Mouse (Mus musculus) cerebellum, adult 8-10 months (tissue): ENCODE data around the gene Gm10320.

Experiments
- DNase-seq: peaks from one replicate; pipeline ENCODE4 v3.0.0; 2022

Gene Gm10320

GRCm38 (mm10) chr13:98491909-98492308 lies at the start of gene Gm10320:
TSS of gene Gm10320 (minus strand) at chr13:98492001.
- no peak for DNase-seq

GRCm38 (mm10) chr13:98541601-98542000 lies 49.8 kb upstream of the Gm10320 start:
- DNase-seq, result no peak

- no peak for DNase-seq
Measured at GRCm38 (mm10) chr13:98540206-98540605, 48.4 kb upstream of the Gm10320 start.

GRCm38 (mm10) chr13:98539311-98539710 lies 47.5 kb upstream of the Gm10320 start:
- DNase-seq, result no peak

- peak; percentile 2 for DNase-seq
Measured at GRCm38 (mm10) chr13:98538587-98538986, 46.8 kb upstream of the Gm10320 start.

GRCm38 (mm10) chr13:98534913-98535262 lies 43.1 kb upstream of the Gm10320 start:
- DNase-seq, result no peak

GRCm38 (mm10) chr13:98534190-98534912 lies 42.5 kb upstream of the Gm10320 start:
- no peak for DNase-seq

- no peak for DNase-seq
Measured at GRCm38 (mm10) chr13:98533415-98533814, 41.6 kb upstream of the Gm10320 start.

- no peak for DNase-seq
Measured at GRCm38 (mm10) chr13:98532699-98533375, 41.0 kb upstream of the Gm10320 start.

GRCm38 (mm10) chr13:98531976-98532375 lies 40.2 kb upstream of the Gm10320 start:
- no peak for DNase-seq

- no peak for DNase-seq
Measured at GRCm38 (mm10) chr13:98531306-98531705, 39.5 kb upstream of the Gm10320 start.

- DNase-seq, result no peak
Measured at GRCm38 (mm10) chr13:98523719-98524316, 32.0 kb upstream of the Gm10320 start.

- no peak for DNase-seq
Measured at GRCm38 (mm10) chr13:98518341-98518740, 26.5 kb upstream of the Gm10320 start.

GRCm38 (mm10) chr13:98517666-98518065 lies 25.9 kb upstream of the Gm10320 start:
- no peak for DNase-seq

GRCm38 (mm10) chr13:98516985-98517384 lies 25.2 kb upstream of the Gm10320 start:
- no peak for DNase-seq

- no peak for DNase-seq
Measured at GRCm38 (mm10) chr13:98512066-98512465, 20.3 kb upstream of the Gm10320 start.

GRCm38 (mm10) chr13:98507656-98508055 lies 15.9 kb upstream of the Gm10320 start:
- DNase-seq, result no peak

GRCm38 (mm10) chr13:98506496-98506895 lies 14.7 kb upstream of the Gm10320 start:
- no peak for DNase-seq

- DNase-seq, result no peak
Measured at GRCm38 (mm10) chr13:98505989-98506388, 14.2 kb upstream of the Gm10320 start.

GRCm38 (mm10) chr13:98505489-98505857 lies 13.7 kb upstream of the Gm10320 start:
- no peak for DNase-seq

GRCm38 (mm10) chr13:98504661-98505488 lies 13.1 kb upstream of the Gm10320 start:
- DNase-seq, result no peak

- no peak for DNase-seq
Measured at GRCm38 (mm10) chr13:98504181-98504660, 12.4 kb upstream of the Gm10320 start.

- DNase-seq, result no peak
Measured at GRCm38 (mm10) chr13:98503601-98504000, 11.8 kb upstream of the Gm10320 start.
